Mouse (Mus musculus) forebrain, embryonic 14.5 days (tissue): ENCODE measurements at regions not wholly inside any gene's neighbourhood (a gene's known extent, or its start where the extent isn't known, plus 50 kb on each side); places are given as distances from the start of the nearest gene placed in this dataset.
A peak's percentile ranks its signal among the peaks of the same experiment; 100 is the strongest.

Source experiments
- ATAC-seq: fragments of 200-750 bp; cut with Nextera tagmentation; 2 replicates; pipeline ENCODE4 v1.8.0; 2017; ENCODE audit warnings: mild to moderate bottlenecking, moderate library complexity
- DNase-seq: peaks from one replicate; pipeline ENCODE4 v3.0.0-alpha.2; 2015; ENCODE audit warnings: low spot score
- H3K27ac ChIP-seq: fragments of 300-500 bp; sonication (generic); 2 replicates; pipeline ENCODE4 v1.5.1; 2014; ENCODE audit warnings: low read depth, mild to moderate bottlenecking, control low read depth, low read length, moderate library complexity
- H3K27me3 ChIP-seq: fragments of 300-500 bp; sonication (generic); replicated peaks from 2 replicates; pipeline ENCODE4 v1.6.1; 2014; ENCODE audit warnings: low read length, control low read depth, mixed read lengths; ENCODE audit not compliant: control insufficient read depth, insufficient read depth
- H3K36me3 ChIP-seq: fragments of 300-500 bp; sonication (generic); 2 replicates; pipeline ENCODE4 v1.6.1; 2014; ENCODE audit warnings: low read length, control low read depth; ENCODE audit not compliant: control insufficient read depth, insufficient read depth
- H3K4me1 ChIP-seq: fragments of 300-500 bp; sonication (generic); 2 replicates; pipeline ENCODE4 v1.6.1; 2014; ENCODE audit warnings: antibody characterized with exemption, low read length, control low read depth; ENCODE audit not compliant: control insufficient read depth, insufficient read depth
- H3K4me2 ChIP-seq: fragments of 300-500 bp; sonication (generic); 2 replicates; pipeline ENCODE4 v1.6.1; 2014; ENCODE audit warnings: mild to moderate bottlenecking, control low read depth, low read length
- H3K4me3 ChIP-seq: fragments of 300-500 bp; sonication (generic); 2 replicates; pipeline ENCODE4 v1.5.1; 2014; ENCODE audit warnings: low read depth, low read length, control low read depth
- H3K9ac ChIP-seq: fragments of 300-500 bp; sonication (generic); 2 replicates; pipeline ENCODE4 v1.6.1; 2014; ENCODE audit warnings: mild to moderate bottlenecking, low read length, control low read depth, moderate library complexity
- H3K9me3 ChIP-seq: fragments of 300-500 bp; sonication (generic); replicated peaks from 2 replicates; pipeline ENCODE4 v1.6.1; 2016; ENCODE audit warnings: low read length, control low read depth, mixed read lengths; ENCODE audit not compliant: control insufficient read depth
- WGBS: fragments of 180-500 bp; shearing (Covaris S2); extraction: QIAGEN DNeasy Blood & Tissue Kit; methylation state at CpG from one replicate; pipeline ENCODE4 v1.1.7; 2014; 5-methylcytosine and 5-hydroxymethylcytosine counted together

DNA sequence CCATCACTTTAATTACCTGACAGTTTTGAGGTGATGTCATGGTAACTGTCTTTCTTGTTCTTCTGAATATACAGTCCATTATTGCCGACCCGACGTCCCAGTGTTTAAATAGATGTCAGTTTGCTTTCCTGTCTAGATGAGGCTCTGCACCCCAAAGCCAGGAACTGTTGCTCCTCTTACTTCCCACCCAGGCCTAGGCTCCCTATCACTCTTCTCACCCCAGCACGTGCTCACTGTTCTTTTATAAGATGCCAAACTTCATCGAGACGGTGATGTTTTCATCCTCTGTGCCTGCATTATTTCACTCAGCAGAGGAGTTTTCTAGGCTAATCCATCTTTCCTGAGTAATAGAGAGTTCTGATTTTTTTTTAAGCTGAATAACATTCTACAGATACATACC, 156.5 kb downstream of the Adra2a start:
- Histone ChIP-seq H3K9me3 (no peaks in the 10 kb centered on the region), H3K9ac (no peak overlapping the region), H3K27me3 (no peaks in the 10 kb centered on the region), H3K27ac (no peak overlapping the region), H3K4me2 (no peak overlapping the region), H3K4me3 (no peak overlapping the region), H3K36me3 (no peaks in the 10 kb centered on the region), H3K4me1 (no peaks in the 10 kb centered on the region)
- ATAC-seq = no peak
- WGBS = 60% methylated on average over 6 of the region's 6 CpGs
- no peak for DNase-seq

DNA sequence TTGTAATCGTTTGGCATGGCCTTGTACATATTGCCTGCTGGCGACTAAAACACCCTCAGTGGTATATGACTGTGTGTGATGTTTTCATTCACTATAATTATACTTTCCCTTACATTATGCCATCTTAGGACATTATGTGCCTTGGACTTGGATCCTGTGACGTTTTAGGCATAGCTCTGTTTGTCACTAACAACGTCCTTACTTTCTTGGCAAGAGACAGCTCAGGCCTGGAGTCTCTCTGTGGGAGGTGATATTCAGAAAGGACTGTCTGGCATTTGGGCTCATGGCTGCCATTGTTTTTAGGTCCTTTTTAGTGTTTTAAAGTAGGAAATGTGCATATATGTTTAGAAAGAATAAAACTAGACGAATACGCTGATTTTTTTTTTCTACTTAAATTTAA, 158.5 kb downstream of the Adra2a start:
- Histone ChIP-seq H3K27ac (no peak overlapping the region), H3K4me2 (no peak overlapping the region), H3K4me3 (no peak overlapping the region), H3K9me3 (no peaks in the 10 kb centered on the region), H3K4me1 (no peaks in the 10 kb centered on the region), H3K9ac (no peak overlapping the region), H3K27me3 (no peaks in the 10 kb centered on the region), H3K36me3 (no peaks in the 10 kb centered on the region)
- ATAC-seq = no peak
- DNase-seq = no peak
- WGBS = 72% methylated on average over 6 of the region's 6 CpGs

DNA sequence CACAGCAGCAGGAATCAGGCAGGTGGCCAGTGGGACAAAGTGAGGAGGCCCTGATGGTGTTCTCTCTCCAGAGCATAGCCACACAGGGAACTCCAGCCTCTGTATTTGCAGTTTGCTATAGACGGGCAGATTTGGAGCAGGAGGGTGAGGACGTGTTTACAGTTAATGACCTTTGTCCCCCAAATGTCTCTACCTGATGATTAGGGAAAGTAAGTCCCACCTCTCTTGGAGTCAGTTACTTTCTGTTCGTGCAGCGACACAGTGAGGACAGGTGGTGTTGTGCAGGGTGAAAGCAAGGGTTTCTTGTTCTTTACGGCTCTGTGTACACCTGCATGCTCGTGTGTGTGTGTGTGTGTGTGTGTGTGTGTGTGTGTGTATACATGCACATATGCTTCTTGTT, 162.9 kb downstream of the Adra2a start:
- 85% methylated on average over 6 of the region's 6 CpGs for WGBS
- Histone ChIP-seq H3K36me3 (no peaks in the 10 kb centered on the region), H3K27me3 (no peaks in the 10 kb centered on the region), H3K4me3 (no peak overlapping the region), H3K4me1 (no peaks in the 10 kb centered on the region), H3K27ac (no peak overlapping the region), H3K4me2 (no peak overlapping the region), H3K9me3 (no peaks in the 10 kb centered on the region), H3K9ac (no peak overlapping the region)
- ATAC-seq = no peak
- no peak for DNase-seq

DNA sequence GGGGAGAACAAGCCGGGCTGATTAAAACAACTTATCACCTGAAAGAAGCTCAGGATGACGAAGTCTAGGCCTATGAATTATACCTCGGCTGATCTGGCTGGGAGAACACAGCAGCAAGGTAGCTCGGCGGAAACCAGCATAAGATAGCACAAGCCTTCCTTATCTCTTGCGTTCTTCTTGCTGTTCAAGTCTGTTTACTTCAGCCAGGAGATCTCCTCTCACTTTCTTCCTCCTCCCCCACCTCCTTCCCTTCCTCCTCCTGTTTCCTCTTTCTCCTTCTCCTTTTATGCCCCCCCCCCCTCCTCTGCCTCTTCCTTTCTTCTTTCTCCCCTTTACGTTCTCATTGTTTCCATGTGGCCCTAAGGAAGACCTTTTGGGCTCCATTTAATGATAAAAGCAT, 168.2 kb downstream of the Adra2a start:
- no peak overlapping the region for H3K27ac ChIP-seq
- DNase-seq (no peak), ATAC-seq (no peak)
- no peaks in the 10 kb centered on the region for H3K27me3 ChIP-seq
- H3K9me3 ChIP-seq = no peaks in the 10 kb centered on the region
- no peaks in the 10 kb centered on the region for H3K4me1 ChIP-seq
- no peaks in the 10 kb centered on the region for H3K36me3 ChIP-seq
- no peak overlapping the region for H3K4me2 ChIP-seq
- 90% methylated on average over 7 of the region's 7 CpGs for WGBS
- H3K4me3 ChIP-seq = no peak overlapping the region
- H3K9ac ChIP-seq = no peak overlapping the region

DNA sequence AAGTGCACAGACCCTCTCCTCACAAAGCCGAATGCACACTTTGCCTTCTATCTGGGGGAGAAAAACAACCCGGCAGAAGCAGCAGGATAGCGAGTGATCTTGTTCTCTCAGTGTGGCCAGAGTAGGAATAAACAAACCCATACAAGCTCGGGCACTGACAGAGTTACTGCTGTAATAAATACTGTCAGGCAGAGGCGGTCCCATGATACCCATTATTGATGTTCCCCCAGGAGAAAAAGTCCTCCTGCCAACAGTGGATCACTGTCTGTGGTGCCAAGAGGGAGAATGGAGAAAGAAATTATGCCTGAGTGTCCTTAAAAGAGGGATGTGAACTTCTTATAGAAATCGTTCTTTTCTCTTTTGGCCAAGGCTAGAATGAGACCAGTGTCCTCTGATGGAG, 200.2 kb downstream of the Adra2a start:
- no peak overlapping the region for H3K4me2 ChIP-seq
- no peak for ATAC-seq
- H3K9ac ChIP-seq = no peak overlapping the region
- no peak overlapping the region for H3K4me3 ChIP-seq
- no peak overlapping the region for H3K27ac ChIP-seq
- no peaks in the 10 kb centered on the region for H3K4me1 ChIP-seq
- DNase-seq = no peak
- H3K9me3 ChIP-seq = no peaks in the 10 kb centered on the region
- H3K36me3 ChIP-seq = no peaks in the 10 kb centered on the region
- 81% methylated on average over 6 of the region's 6 CpGs for WGBS
- H3K27me3 ChIP-seq = no peaks in the 10 kb centered on the region

DNA sequence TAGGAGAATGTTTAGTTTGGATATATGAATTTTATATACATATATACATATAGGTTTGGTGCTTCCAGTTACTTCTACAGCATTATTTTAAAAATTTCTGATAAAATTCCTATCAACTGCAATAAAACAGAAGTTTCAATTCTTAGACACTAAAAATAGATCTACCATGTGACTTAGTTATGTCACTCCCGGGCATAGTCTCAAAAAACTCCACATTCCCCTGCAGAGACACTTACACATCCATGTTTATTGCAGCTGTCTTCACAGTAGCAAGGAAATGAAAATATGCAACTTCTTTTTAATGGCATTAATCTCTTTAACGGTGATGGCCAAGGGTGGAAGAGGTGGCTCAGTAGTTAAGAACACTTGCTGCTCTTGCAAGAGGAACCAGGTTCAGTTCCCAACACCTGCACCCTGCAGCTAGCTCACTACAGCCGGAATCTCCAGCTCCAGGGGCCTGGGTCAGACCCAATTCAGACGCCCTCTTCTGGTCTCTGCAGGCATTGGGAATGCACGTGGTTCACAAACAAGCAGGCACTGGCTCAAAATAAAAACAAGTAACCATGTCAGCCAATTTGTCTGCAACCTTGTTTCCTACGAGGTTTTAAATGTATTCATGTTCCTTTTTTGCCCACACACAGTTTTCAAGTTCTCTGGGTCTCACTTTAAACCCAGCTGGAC, 204.4 kb downstream of the Adra2a start:
- Histone ChIP-seq H3K36me3 (no peaks in the 10 kb centered on the region), H3K9me3 (no peaks in the 10 kb centered on the region), H3K4me3 (no peak overlapping the region), H3K4me2 (no peak overlapping the region), H3K27ac (no peak overlapping the region), H3K27me3 (no peaks in the 10 kb centered on the region), H3K4me1 (no peaks in the 10 kb centered on the region), H3K9ac (no peak overlapping the region)
- DNase-seq = peak; percentile 31
- WGBS = 27% methylated on average over 6 of the region's 6 CpGs
- ATAC-seq = no peak

DNA sequence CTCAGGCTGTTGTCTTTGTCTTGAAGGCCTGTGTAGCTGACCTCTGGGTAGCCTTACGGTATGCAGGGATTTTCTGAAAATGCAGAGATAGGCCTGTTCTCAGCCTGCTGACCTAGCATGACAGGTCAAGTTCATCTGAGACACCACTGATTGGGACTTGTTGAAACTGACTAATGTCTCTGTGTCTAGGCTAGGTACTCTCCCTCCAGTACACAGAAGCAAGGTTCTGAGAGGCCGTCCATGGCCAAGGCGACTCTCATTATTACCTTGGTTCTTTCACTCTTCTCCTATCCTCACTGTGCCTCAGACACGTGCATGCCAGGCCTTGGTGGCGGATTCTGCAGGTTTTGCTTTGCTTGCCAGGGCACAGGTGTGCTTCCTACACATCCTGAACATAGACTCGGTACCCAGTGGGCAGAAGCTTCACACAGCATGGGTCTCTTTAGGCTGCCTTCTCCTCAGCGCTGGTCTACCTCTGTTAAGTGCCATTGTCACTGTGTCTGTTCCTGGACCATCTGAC, 208.3 kb downstream of the Adra2a start:
- no peaks in the 10 kb centered on the region for H3K36me3 ChIP-seq
- no peak overlapping the region for H3K4me2 ChIP-seq
- H3K27ac ChIP-seq = no peak overlapping the region
- H3K9ac ChIP-seq = no peak overlapping the region
- WGBS = 85% methylated on average over 7 of the region's 7 CpGs
- ATAC-seq (no peak), DNase-seq (no peak)
- H3K4me3 ChIP-seq = no peak overlapping the region
- no peaks in the 10 kb centered on the region for H3K4me1 ChIP-seq
- no peaks in the 10 kb centered on the region for H3K27me3 ChIP-seq
- no peaks in the 10 kb centered on the region for H3K9me3 ChIP-seq

DNA sequence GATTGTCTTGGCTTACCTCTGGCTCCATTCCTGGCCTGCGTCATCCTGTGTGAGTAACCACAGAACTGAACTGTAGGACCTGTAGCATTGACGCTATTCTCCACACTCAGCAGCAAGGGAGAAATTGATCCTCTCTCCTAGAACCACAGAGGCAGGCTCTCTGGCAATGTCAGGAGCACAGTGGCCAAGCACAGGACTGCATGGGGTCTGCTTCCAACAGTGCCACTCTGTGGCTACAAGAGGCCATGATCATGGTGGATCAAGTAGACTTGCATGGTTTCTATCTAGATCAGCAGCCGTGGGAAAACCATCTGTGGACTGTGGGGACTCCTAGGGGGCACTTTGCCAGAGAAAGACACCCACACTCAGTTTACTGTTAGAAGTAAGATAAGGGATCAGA, 213.9 kb downstream of the Adra2a start:
- Histone ChIP-seq H3K4me2 (no peak overlapping the region), H3K27ac (no peak overlapping the region), H3K36me3 (no peaks in the 10 kb centered on the region), H3K4me1 (peaks cover 6% of the 10 kb centered on the region; the same call in 1 of the 2 replicates), H3K4me3 (no peak overlapping the region), H3K9ac (no peak overlapping the region), H3K9me3 (no peaks in the 10 kb centered on the region), H3K27me3 (no peaks in the 10 kb centered on the region)
- ATAC-seq (no peak), DNase-seq (no peak)
- WGBS = 88% methylated on average over 3 of the region's 3 CpGs

DNA sequence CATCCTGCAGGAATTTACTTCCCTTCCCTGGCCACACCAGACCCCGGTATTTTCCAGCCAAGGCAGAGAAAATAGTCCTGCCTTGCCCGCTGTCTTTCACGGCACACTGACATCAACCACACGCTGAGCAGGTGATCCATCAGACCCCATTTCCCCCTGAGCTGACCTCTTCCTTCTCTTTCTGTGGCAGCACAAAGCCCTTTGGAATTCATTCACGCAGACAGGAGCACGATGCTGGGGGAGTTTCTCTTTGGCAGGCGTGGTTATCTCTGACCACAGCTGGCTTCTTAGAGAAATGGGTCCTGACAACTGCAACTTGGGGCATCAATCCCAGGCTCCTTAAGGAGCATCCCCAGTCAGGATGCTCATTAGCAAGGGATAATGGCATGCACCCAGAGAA, 215.2 kb downstream of the Adra2a start:
- 4% methylated on average over 7 of the region's 7 CpGs for WGBS
- Histone ChIP-seq H3K36me3 (no peaks in the 10 kb centered on the region), H3K4me1 (peaks cover 6% of the 10 kb centered on the region; the same call in 1 of the 2 replicates), H3K27me3 (no peaks in the 10 kb centered on the region), H3K4me2 (no peak overlapping the region), H3K9ac (no peak overlapping the region), H3K4me3 (no peak overlapping the region), H3K9me3 (no peaks in the 10 kb centered on the region), H3K27ac (no peak overlapping the region)
- DNase-seq = peak; percentile 8
- ATAC-seq = no peak
